Mouse (Mus musculus): ENCODE measurements around the gene Glis2. TPM values are rescaled to one million over a fixed set of nuclear protein-coding genes. Genes with fewer than 3 reads are reported as not detected.

Gene Glis2
- polyA plus RNA-seq, 1 experiment from 2014 or later, result 9.2 TPM

- Histone ChIP-seq H3K4me2 (replicated peaks; ENCODE audit: low read depth) (no peak overlapping the region; the same call in 1 of the 2 replicates), H3K4me3 (ENCODE audit: low read depth, low read length) (no peak overlapping the region), H3K9ac (ENCODE audit: low read depth, low read length) (no peak overlapping the region), H3K4me1 (replicated peaks; ENCODE audit: control insufficient read depth, insufficient read depth, low read length) (peaks cover 19% of the 10 kb centered on the region; the same call in 1 of the 2 replicates), H3K9me3 (ENCODE audit: control insufficient read depth) (no peaks in the 10 kb centered on the region), H3K36me3 (ENCODE audit: control insufficient read depth, insufficient read depth) (peaks cover 40% of the 10 kb centered on the region), H3K27me3 (replicated peaks; ENCODE audit: control insufficient read depth, insufficient read depth, low read length) (no peaks in the 10 kb centered on the region), H3K27ac (ENCODE audit: low read depth, low read length) (peak overlapping the region; percentile 36; the same call in 1 of the 2 replicates)
- TF ChIP-seq CTCF (IDR thresholded peaks at IDR 0.05; ENCODE audit: low read depth), result 0 out of 2 replicates have a peak, but pooled peaks have one; percentile 3
- no peak for ATAC-seq
- WGBS, result 58% methylated on average over 11 of the region's 11 CpGs
Observed at GRCm38 (mm10) chr16:4643670-4644419, 49.3 kb downstream of the Glis2 start.

GRCm38 (mm10) chr16:4645867-4646266 lies 51.4 kb downstream of the Glis2 start:
- TF ChIP-seq CTCF (IDR thresholded peaks at IDR 0.05; ENCODE audit: low read depth), result no peak
- Histone ChIP-seq H3K9me3 (ENCODE audit: control insufficient read depth) (no peaks in the 10 kb centered on the region), H3K27me3 (replicated peaks; ENCODE audit: control insufficient read depth, insufficient read depth, low read length) (no peaks in the 10 kb centered on the region), H3K4me1 (replicated peaks; ENCODE audit: control insufficient read depth, insufficient read depth, low read length) (peaks cover 13% of the 10 kb centered on the region; the same call in 1 of the 2 replicates), H3K4me2 (replicated peaks; ENCODE audit: low read depth) (no peak overlapping the region), H3K9ac (ENCODE audit: low read depth, low read length) (no peak overlapping the region), H3K36me3 (ENCODE audit: control insufficient read depth, insufficient read depth) (peaks cover 59% of the 10 kb centered on the region), H3K27ac (ENCODE audit: low read depth, low read length) (no peak overlapping the region), H3K4me3 (ENCODE audit: low read depth, low read length) (no peak overlapping the region)
- no peak for ATAC-seq
- WGBS, result 72% methylated on average over 4 of the region's 4 CpGs

DNA sequence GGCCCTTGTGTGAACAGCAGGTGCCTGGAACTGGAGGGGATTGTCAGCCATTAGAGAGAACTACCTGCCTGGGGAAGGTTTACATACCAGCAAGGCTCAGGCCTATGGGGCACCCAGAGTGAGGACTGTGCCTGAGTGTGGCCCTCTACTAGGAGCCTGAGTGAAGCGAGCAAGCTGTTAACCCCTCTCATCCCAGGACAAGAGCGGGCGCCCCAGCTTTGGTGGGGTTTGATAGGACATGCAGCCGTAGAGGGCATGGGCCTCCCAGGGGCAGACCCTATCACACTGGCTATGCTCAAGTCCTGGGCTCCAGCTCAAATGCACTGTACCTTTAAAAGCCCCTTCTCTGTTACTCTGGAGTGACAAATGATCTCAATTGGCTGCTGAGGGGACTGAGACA lies 52.3 kb downstream of the Glis2 start:
- no peak for ATAC-seq
- Histone ChIP-seq H3K36me3 (ENCODE audit: control insufficient read depth, insufficient read depth) (peaks cover 69% of the 10 kb centered on the region), H3K9me3 (ENCODE audit: control insufficient read depth) (no peaks in the 10 kb centered on the region), H3K9ac (ENCODE audit: low read depth, low read length) (no peak overlapping the region), H3K4me1 (replicated peaks; ENCODE audit: control insufficient read depth, insufficient read depth, low read length) (peaks cover 9% of the 10 kb centered on the region; the same call in 1 of the 2 replicates), H3K27ac (ENCODE audit: low read depth, low read length) (no peak overlapping the region), H3K27me3 (replicated peaks; ENCODE audit: control insufficient read depth, insufficient read depth, low read length) (no peaks in the 10 kb centered on the region), H3K4me2 (replicated peaks; ENCODE audit: low read depth) (no peak overlapping the region), H3K4me3 (ENCODE audit: low read depth, low read length) (no peak overlapping the region)
- 86% methylated on average over 4 of the region's 4 CpGs for WGBS
- no peak for TF ChIP-seq CTCF (IDR thresholded peaks at IDR 0.05; ENCODE audit: low read depth)

GRCm38 (mm10) chr16:4647651-4648141 lies 53.2 kb downstream of the Glis2 start:
- no peaks in the 10 kb centered on the region for H3K9me3 ChIP-seq (ENCODE audit: control insufficient read depth)
- H3K36me3 ChIP-seq (ENCODE audit: control insufficient read depth, insufficient read depth), result peaks cover 77% of the 10 kb centered on the region
- H3K4me1 ChIP-seq (replicated peaks; ENCODE audit: control insufficient read depth, insufficient read depth, low read length), result peaks cover 7% of the 10 kb centered on the region; the same call in 1 of the 2 replicates
- no peak overlapping the region for H3K4me2 ChIP-seq (replicated peaks; ENCODE audit: low read depth)
- no peak for TF ChIP-seq CTCF (IDR thresholded peaks at IDR 0.05; ENCODE audit: low read depth)
- WGBS, result 71% methylated on average over 13 of the region's 13 CpGs
- no peaks in the 10 kb centered on the region for H3K27me3 ChIP-seq (replicated peaks; ENCODE audit: control insufficient read depth, insufficient read depth, low read length)
- no peak overlapping the region for H3K27ac ChIP-seq (ENCODE audit: low read depth, low read length)
- no peak overlapping the region for H3K9ac ChIP-seq (ENCODE audit: low read depth, low read length)
- no peak overlapping the region for H3K4me3 ChIP-seq (ENCODE audit: low read depth, low read length)
- no peak for ATAC-seq

- H3K4me1 ChIP-seq (replicated peaks; ENCODE audit: control insufficient read depth, insufficient read depth, low read length), result peaks cover 3% of the 10 kb centered on the region; the same call in 1 of the 2 replicates
- peaks cover 82% of the 10 kb centered on the region for H3K36me3 ChIP-seq (ENCODE audit: control insufficient read depth, insufficient read depth)
- no peaks in the 10 kb centered on the region for H3K27me3 ChIP-seq (replicated peaks; ENCODE audit: control insufficient read depth, insufficient read depth, low read length)
- ATAC-seq, result no peak
- H3K9ac ChIP-seq (ENCODE audit: low read depth, low read length), result no peak overlapping the region
- no peak overlapping the region for H3K27ac ChIP-seq (ENCODE audit: low read depth, low read length)
- H3K4me3 ChIP-seq (ENCODE audit: low read depth, low read length), result no peak overlapping the region
- H3K4me2 ChIP-seq (replicated peaks; ENCODE audit: low read depth), result no peak overlapping the region
- WGBS, result 89% methylated on average over 28 of the region's 28 CpGs
- no peaks in the 10 kb centered on the region for H3K9me3 ChIP-seq (ENCODE audit: control insufficient read depth)
- TF ChIP-seq CTCF (IDR thresholded peaks at IDR 0.05; ENCODE audit: low read depth), result no peak
Observed at GRCm38 (mm10) chr16:4648416-4649023, 54.0 kb downstream of the Glis2 start.

GRCm38 (mm10) chr16:4649211-4649610 lies 54.7 kb downstream of the Glis2 start:
- H3K36me3 ChIP-seq (ENCODE audit: control insufficient read depth, insufficient read depth), result peaks cover 79% of the 10 kb centered on the region
- no peaks in the 10 kb centered on the region; the same call in 1 of the 2 replicates for H3K4me1 ChIP-seq (replicated peaks; ENCODE audit: control insufficient read depth, insufficient read depth, low read length)
- no peak overlapping the region for H3K27ac ChIP-seq (ENCODE audit: low read depth, low read length)
- WGBS, result 84% methylated on average over 5 of the region's 5 CpGs
- H3K9ac ChIP-seq (ENCODE audit: low read depth, low read length), result no peak overlapping the region
- no peaks in the 10 kb centered on the region for H3K9me3 ChIP-seq (ENCODE audit: control insufficient read depth)
- ATAC-seq, result no peak
- TF ChIP-seq CTCF (IDR thresholded peaks at IDR 0.05; ENCODE audit: low read depth), result no peak
- H3K27me3 ChIP-seq (replicated peaks; ENCODE audit: control insufficient read depth, insufficient read depth, low read length), result no peaks in the 10 kb centered on the region
- H3K4me2 ChIP-seq (replicated peaks; ENCODE audit: low read depth), result no peak overlapping the region
- H3K4me3 ChIP-seq (ENCODE audit: low read depth, low read length), result no peak overlapping the region
